Mouse (Mus musculus): ENCODE measurements at regions not wholly inside any gene's neighbourhood (a gene's known extent, or its start where the extent isn't known, plus 50 kb on each side); places are given as distances from the start of the nearest gene placed in this dataset.

DNA sequence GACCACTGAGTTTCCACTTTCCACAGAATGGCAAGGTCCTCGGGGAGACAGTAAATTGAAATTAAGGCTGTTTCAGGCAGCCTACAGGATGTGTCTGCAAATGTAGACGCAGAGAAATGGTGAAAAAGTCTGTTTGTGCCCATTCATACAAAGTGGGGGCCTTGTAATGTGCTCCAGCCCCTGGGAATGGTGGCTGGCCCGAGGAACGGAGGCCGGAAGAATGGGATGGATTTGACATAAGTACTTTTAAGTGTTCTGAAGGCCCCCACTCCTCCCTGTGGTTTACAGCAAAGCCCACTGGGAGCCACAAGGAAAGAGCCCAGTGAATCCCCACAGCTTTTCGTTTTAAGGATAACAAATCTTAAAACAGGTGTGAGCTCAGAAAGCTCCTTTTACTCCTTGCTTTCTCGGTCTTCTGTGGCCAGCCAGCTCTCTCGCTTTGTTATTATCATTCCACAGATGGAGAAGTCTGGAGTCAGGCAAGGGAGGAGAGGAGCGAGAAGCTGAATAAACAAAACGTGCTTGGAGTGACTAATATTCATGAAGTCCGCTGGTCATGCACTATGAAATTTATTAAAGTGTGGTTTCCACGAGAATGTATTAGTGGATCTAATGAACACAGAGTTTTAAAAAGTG, 337.7 kb downstream of the Hlx start:
- Histone ChIP-seq H3K4me3 (ENCODE audit: insufficient read depth, low read length) (no peak overlapping the region), H3K27ac (ENCODE audit: insufficient read depth, low read length) (peak overlapping the region; percentile 55), H3K4me1 (ENCODE audit: control insufficient read depth, insufficient read depth, low read length) (no peaks in the 10 kb centered on the region)
- TF ChIP-seq CTCF (IDR thresholded peaks at IDR 0.05; ENCODE audit: borderline replicate concordance, insufficient read depth, low read length) (no peak), POLR2A (IDR thresholded peaks at IDR 0.05; ENCODE audit: low read depth, low read length) (no peak)

DNA sequence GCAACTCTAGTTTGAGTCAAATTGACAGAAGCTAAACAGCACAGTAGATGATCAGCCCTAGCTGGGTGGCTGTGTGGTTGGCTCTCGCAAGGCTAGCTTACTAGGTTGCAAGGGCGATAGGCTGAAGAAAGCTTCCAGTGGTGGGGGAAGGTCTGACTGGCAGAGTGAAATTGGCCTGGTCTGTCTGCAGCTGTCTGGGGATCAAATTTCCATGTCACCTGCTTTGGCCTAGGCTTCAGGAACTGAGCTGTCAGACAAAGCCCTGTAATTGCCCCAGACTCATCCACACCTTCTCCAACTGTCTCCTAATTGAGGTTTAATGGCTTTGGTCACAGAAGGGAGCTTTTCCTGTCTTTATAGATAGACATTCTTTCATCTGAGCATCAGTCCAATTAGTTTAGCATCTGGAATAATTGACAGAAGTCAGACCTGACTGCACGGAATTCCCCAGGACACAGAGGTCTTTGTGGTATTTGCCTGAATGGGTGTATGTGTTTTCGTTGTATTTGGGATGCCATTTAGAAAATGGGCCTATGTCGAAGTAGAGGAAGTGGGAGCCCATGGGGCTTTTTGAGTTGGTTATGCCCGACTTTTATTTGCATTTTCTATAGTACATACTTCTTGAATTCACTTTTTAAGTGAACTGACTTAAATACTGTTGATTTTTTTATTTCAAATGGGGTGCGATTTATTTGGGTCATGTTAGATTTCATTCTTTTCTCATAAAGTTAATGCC, 348.2 kb downstream of the Hlx start:
- H3K4me3 ChIP-seq (ENCODE audit: insufficient read depth, low read length), result no peak overlapping the region
- no peak for TF ChIP-seq POLR2A (IDR thresholded peaks at IDR 0.05; ENCODE audit: low read depth, low read length)
- no peak for TF ChIP-seq CTCF (IDR thresholded peaks at IDR 0.05; ENCODE audit: borderline replicate concordance, insufficient read depth, low read length)
- H3K27ac ChIP-seq (ENCODE audit: insufficient read depth, low read length), result no peak overlapping the region
- H3K4me1 ChIP-seq (ENCODE audit: control insufficient read depth, insufficient read depth, low read length), result no peaks in the 10 kb centered on the region

DNA sequence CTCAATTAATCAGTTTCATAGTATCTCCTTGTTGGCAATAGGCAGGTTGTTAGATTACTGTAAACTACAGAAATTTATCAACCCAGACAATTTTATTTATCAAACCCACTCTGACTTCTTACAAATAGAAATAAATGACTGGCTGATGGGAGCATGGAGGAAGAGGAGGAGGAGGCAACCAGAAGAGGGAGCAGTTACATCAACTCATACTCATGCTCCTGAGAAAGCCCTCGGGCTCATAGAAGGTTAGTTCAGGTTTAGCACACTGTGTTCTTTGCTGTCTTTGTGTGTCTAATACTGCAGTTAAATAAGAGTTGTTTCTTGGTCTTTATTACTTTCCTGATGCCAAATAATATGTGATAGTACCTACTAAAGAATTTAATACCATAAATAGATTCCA, 344.6 kb upstream of the 1700056E22Rik start:
- H3K27ac ChIP-seq (ENCODE audit: insufficient read depth, low read length), result no peak overlapping the region
- TF ChIP-seq CTCF (IDR thresholded peaks at IDR 0.05; ENCODE audit: borderline replicate concordance, insufficient read depth, low read length) (no peak), POLR2A (IDR thresholded peaks at IDR 0.05; ENCODE audit: low read depth, low read length) (no peak)
- H3K4me1 ChIP-seq (ENCODE audit: control insufficient read depth, insufficient read depth, low read length), result no peaks in the 10 kb centered on the region
- H3K4me3 ChIP-seq (ENCODE audit: insufficient read depth, low read length), result no peak overlapping the region

DNA sequence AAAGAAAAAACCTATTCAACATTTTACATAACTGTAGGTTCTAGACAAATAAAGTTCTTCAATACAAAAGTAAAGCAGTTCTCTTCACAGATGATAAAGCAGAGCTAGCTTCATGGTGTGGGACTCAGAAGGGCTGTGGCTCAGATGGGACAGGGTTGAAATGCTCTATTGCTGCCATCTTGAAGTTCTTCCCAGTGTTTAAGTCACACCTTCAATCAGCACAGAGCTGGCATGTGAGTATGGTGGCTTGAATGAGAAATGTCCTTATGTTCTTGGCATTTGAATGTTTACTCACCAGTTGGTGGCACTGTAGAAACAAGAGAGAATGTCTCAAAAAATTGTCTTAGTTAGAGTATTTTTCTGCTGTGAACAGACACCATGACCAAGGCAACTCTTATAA, 330.9 kb upstream of the 1700056E22Rik start:
- no peak for TF ChIP-seq POLR2A (IDR thresholded peaks at IDR 0.05; ENCODE audit: low read depth, low read length)
- no peak for TF ChIP-seq CTCF (IDR thresholded peaks at IDR 0.05; ENCODE audit: borderline replicate concordance, insufficient read depth, low read length)
- no peaks in the 10 kb centered on the region; the same call in 1 of the 2 replicates for H3K4me1 ChIP-seq (ENCODE audit: control insufficient read depth, insufficient read depth, low read length)
- H3K4me3 ChIP-seq (ENCODE audit: insufficient read depth, low read length), result no peak overlapping the region
- H3K27ac ChIP-seq (ENCODE audit: insufficient read depth, low read length), result no peak overlapping the region

DNA sequence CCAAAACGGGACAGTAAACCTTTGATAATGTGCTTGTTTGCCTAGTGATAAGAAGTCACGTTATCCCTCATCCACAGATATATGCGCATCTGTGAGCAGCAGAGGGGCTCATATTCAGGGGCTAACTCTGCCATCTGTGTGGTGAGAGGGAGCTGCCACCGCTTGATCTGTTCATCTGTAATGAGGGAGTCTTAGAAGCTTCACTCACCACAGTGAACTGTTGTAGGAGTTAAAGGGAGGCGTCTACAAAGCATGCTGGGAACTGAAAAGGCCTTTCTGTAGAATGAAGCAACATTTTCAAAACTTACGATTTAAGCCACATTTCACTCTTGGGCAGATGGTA, 324.1 kb upstream of the 1700056E22Rik start:
- no peaks in the 10 kb centered on the region for H3K4me1 ChIP-seq (ENCODE audit: control insufficient read depth, insufficient read depth, low read length)
- TF ChIP-seq CTCF (IDR thresholded peaks at IDR 0.05; ENCODE audit: borderline replicate concordance, insufficient read depth, low read length), result no peak
- TF ChIP-seq POLR2A (IDR thresholded peaks at IDR 0.05; ENCODE audit: low read depth, low read length), result no peak
- H3K27ac ChIP-seq (ENCODE audit: insufficient read depth, low read length), result no peak overlapping the region
- no peak overlapping the region for H3K4me3 ChIP-seq (ENCODE audit: insufficient read depth, low read length)

DNA sequence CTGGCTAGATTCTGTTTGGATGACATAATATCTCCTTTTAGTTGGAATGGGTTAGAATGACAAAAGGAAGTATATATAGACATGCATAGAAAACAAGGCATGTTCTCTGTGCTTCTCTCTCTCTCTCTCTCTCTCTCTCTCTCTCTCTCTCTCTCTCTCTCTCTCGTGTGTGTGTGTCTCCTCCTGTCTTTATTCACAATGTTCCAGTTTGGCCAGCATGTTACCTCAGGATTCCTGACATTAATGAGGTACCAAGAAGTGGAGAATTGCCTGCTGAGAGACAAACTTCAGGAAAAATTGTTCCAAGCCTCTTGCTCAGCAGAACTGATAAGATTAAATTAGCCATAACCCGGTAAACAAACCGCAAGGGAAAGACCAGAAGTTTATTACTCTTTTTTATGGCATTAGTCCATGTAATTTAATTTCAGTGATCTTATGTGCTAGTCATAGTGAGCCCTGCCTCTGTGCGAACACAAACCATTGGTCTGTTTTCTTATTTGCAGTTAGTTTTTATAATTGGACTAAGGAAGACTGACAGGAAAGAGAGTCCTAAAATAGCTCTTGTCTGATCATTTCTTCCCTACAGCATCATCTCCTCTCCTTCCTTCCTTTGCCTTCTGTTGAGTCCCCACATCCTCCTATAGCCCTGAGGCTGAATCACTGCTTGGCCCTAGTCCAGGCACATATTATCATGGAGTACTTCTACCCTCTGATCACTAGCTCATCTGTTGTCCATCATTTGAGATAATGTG, 323.5 kb upstream of the 1700056E22Rik start:
- Histone ChIP-seq H3K4me1 (ENCODE audit: control insufficient read depth, insufficient read depth, low read length) (no peaks in the 10 kb centered on the region), H3K27ac (ENCODE audit: insufficient read depth, low read length) (no peak overlapping the region), H3K4me3 (ENCODE audit: insufficient read depth, low read length) (no peak overlapping the region)
- TF ChIP-seq CTCF (IDR thresholded peaks at IDR 0.05; ENCODE audit: borderline replicate concordance, insufficient read depth, low read length) (no peak), POLR2A (IDR thresholded peaks at IDR 0.05; ENCODE audit: low read depth, low read length) (no peak)

DNA sequence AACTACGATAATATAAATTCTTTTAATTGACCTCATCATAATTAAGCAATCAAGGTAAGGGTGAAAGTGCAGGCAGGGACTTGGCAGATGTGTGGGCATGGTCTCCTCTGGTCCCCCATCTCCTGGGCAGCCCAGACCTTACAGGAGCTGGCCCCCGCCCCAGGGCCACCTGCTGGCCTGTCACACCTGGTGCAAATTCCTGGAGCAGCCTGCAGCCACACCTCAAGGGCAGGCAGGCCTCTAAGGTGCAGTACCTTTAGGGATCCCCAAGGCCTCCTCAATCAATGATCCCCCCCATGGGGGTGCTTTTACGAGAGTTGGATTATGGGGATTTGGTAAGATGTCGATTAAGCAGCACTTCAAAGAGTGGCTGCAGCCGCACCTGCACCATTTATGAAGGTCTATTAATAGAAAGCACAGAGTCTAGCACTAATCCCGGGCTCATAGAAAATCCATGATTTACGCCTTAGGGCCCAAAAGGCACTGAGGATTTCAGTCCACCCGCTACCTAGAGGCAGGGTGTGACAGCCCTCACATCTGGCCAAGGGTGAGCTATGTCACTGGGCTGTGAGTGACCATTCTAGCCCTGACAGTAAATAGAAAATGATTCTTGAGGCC, 319.8 kb upstream of the 1700056E22Rik start:
- no peak overlapping the region for H3K27ac ChIP-seq (ENCODE audit: insufficient read depth, low read length)
- no peak overlapping the region for H3K4me3 ChIP-seq (ENCODE audit: insufficient read depth, low read length)
- TF ChIP-seq POLR2A (IDR thresholded peaks at IDR 0.05; ENCODE audit: low read depth, low read length), result no peak
- TF ChIP-seq CTCF (IDR thresholded peaks at IDR 0.05; ENCODE audit: borderline replicate concordance, insufficient read depth, low read length), result no peak
- H3K4me1 ChIP-seq (ENCODE audit: control insufficient read depth, insufficient read depth, low read length), result no peaks in the 10 kb centered on the region

DNA sequence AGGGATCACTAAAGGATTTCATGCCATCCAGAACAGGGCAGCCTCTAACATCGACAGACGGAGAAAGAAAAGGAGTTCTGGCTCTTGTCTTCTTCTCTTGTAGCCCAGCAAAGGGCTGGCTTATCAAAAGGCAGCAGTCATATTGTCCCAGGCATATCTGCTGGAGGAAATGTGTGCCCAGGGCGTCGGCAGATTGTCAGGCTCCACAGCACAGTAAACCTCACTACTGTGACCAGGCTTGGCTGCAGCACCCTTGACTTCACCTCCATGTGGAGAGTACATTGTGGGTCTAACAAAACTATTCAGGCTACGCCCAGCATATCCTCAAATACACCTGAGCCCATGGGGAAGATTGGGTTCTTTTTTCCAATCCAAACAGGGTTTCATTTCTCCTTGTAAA, 317.7 kb upstream of the 1700056E22Rik start:
- Histone ChIP-seq H3K4me3 (ENCODE audit: insufficient read depth, low read length) (no peak overlapping the region), H3K4me1 (ENCODE audit: control insufficient read depth, insufficient read depth, low read length) (no peaks in the 10 kb centered on the region), H3K27ac (ENCODE audit: insufficient read depth, low read length) (no peak overlapping the region)
- TF ChIP-seq CTCF (IDR thresholded peaks at IDR 0.05; ENCODE audit: borderline replicate concordance, insufficient read depth, low read length) (no peak), POLR2A (IDR thresholded peaks at IDR 0.05; ENCODE audit: low read depth, low read length) (no peak)

DNA sequence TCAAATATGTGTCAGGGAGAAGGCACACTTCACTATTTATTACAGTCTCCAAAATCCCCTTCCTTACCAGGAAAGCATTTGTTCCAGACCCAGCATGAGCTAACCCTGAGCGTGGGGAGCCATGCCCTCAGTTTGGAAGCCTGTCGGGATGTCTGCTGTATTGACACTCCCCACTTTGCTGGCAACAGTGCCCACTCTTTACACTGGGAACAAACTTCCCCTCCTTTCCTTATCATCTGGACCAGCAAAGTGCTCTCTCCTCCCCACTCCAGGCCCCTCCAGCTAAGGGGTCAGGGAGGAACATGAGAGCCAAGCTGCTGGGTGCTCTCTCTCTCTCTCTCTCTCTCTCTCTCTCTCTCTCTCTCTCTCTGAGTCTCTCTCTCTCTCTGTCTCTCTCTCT, 310.7 kb upstream of the 1700056E22Rik start:
- TF ChIP-seq CTCF (IDR thresholded peaks at IDR 0.05; ENCODE audit: borderline replicate concordance, insufficient read depth, low read length), result no peak
- TF ChIP-seq POLR2A (IDR thresholded peaks at IDR 0.05; ENCODE audit: low read depth, low read length), result no peak
- peak overlapping the region; percentile 6; the same call in 1 of the 2 replicates for H3K27ac ChIP-seq (ENCODE audit: insufficient read depth, low read length)
- no peak overlapping the region for H3K4me3 ChIP-seq (ENCODE audit: insufficient read depth, low read length)
- H3K4me1 ChIP-seq (ENCODE audit: control insufficient read depth, insufficient read depth, low read length), result no peaks in the 10 kb centered on the region
